Mouse (Mus musculus): ENCODE data around the gene Pde4c. TPM values are rescaled to one million over a fixed set of nuclear protein-coding genes. Genes with fewer than 3 reads are reported as not detected.

The Pde4c gene
- total and polyA plus RNA-seq, 2 experiments = 10.6 to 28.0 TPM

DNA sequence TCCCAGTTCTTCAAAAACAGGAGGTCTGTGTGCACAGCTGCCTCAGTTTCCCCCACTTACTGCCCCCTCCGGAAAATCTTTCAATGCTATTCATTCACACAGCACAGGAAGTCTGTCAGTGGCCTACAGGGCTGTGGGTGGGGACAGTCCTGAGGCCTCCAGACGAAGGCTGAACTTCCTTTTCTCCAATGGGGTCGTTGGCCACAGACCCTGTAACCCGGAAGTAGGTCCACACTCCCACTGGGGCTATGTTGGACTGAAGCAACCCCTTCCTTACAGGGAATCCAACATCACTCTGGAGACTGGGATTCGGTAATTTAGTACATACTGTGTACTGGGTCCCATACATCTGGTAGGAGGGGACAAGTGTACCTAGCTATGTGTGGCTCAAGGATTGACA is 29.9 kb upstream of the Pde4c start:
- 60% methylated on average over 5 of the region's 5 CpGs for WGBS
- Histone ChIP-seq H3K27me3 (ENCODE audit: control insufficient read depth, insufficient read depth, low read length) (no peaks in the 10 kb centered on the region), H3K4me3 (ENCODE audit: insufficient read depth, low read depth, low read length) (no peak overlapping the region), H3K79me2 (ENCODE audit: control insufficient read depth, insufficient read depth, low read length) (no peaks in the 10 kb centered on the region), H3K9ac (ENCODE audit: low read depth, low read length) (no peak overlapping the region), H3K27ac (replicated peaks; ENCODE audit: insufficient read depth, low read depth, low read length) (no peak overlapping the region), H3K36me3 (ENCODE audit: control insufficient read depth, insufficient read depth, low read length) (no peaks in the 10 kb centered on the region), H3K4me1 (ENCODE audit: control insufficient read depth, insufficient read depth, low read length) (peaks cover 16% of the 10 kb centered on the region)
- DNase-seq (ENCODE audit: extremely low read depth, low read depth, low spot score) = no peak
- no peak for TF ChIP-seq POLR2A (IDR thresholded peaks at IDR 0.05; ENCODE audit: extremely low read depth, insufficient read depth, low read length)
- TF ChIP-seq CTCF (IDR thresholded peaks at IDR 0.05; ENCODE audit: low read depth, low read length) = no peak

DNA sequence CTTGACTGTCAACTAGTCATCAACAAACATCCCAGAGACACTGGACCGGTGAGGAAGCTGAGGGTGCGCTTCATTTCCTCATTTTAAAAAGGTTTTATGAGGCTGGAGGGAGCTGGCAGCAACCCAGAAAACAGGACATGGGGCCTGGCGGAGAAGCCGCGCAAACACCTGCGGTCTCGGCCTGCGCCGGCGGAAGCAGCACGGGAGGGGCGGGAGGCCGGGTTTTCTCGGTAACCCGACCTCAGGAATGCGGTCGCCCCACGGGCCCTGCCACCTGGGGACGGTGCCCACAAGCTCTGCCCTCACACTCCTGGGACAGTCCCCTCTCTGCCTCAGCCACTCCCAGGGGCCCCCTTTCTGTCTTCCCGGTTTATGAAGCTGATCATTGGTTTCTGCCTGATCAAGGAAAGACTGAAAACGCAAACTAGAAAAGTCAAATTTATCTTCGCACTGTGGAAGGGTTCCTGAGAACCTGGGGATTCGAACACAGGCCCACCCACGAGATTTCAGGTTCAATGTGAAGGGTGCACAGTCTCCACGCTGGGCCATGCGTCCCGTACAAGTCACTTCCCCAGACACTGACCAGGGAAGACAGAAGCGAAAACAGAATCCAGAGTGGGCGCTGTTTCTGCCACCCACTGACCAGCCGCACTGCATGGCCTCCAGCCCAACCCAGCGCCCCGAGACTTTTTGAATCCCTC is 28.1 kb upstream of the Pde4c start:
- Histone ChIP-seq H3K27ac (replicated peaks; ENCODE audit: insufficient read depth, low read depth, low read length) (peak overlapping the region; percentile 28; the same call in 1 of the 2 replicates), H3K36me3 (ENCODE audit: control insufficient read depth, insufficient read depth, low read length) (no peaks in the 10 kb centered on the region), H3K4me3 (ENCODE audit: insufficient read depth, low read depth, low read length) (no peak overlapping the region), H3K79me2 (ENCODE audit: control insufficient read depth, insufficient read depth, low read length) (peaks cover 9% of the 10 kb centered on the region; the same call in 1 of the 2 replicates), H3K9ac (ENCODE audit: low read depth, low read length) (no peak overlapping the region), H3K4me1 (ENCODE audit: control insufficient read depth, insufficient read depth, low read length) (peaks cover 16% of the 10 kb centered on the region), H3K27me3 (ENCODE audit: control insufficient read depth, insufficient read depth, low read length) (no peaks in the 10 kb centered on the region)
- DNase-seq (ENCODE audit: extremely low read depth, low read depth, low spot score) = no peak
- WGBS = 66% methylated on average over 32 of the region's 32 CpGs
- TF ChIP-seq CTCF (IDR thresholded peaks at IDR 0.05; ENCODE audit: low read depth, low read length) (no peak), POLR2A (IDR thresholded peaks at IDR 0.05; ENCODE audit: extremely low read depth, insufficient read depth, low read length) (no peak)

DNA sequence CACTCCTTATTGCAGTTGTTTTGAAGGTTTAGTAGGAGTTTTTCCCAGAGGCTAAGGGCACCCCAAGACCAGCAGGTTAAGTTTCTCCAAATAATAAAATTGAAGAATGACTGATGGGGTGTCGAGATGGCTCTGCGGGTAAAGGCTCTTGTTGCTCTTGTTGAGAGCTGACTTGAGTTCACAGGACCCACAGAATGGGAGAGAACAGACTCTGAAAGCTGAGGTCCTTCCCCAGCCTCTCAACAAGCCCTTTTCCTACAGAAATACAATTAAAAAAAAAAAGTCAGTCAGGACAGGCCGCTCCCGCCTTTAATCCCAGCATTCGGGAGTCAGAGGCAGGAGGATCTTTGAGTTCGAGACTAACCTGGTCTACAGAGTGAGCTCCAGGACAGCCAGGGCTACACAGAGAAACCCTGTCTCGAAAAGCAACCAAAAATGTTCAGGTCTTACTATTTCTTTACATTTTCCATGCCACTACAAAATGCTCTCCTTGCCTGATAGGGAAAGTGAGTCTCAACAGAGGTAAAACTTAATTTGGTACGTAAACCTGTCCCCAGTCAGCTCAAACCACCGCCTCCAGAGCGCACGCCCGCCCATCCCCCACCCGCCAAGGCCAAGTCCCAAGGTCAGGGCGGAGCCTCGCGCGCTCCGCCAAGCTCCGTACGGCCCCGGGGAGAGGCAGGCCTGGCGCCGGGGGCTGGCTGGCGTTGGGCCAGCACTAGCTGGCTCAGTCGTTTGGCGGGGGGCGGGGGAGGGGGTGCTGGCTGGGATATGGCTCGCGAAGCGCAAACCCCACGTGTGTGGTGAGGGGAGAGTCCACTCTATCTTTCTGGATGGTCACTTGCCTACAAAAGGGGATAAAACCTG is 27.3 kb upstream of the Pde4c start:
- H3K4me3 ChIP-seq (ENCODE audit: insufficient read depth, low read depth, low read length) = peak overlapping the region; percentile 48; the same call in 1 of the 2 replicates
- peak overlapping the region; percentile 66 for H3K27ac ChIP-seq (replicated peaks; ENCODE audit: insufficient read depth, low read depth, low read length)
- TF ChIP-seq CTCF (IDR thresholded peaks at IDR 0.05; ENCODE audit: low read depth, low read length) (no peak), POLR2A (IDR thresholded peaks at IDR 0.05; ENCODE audit: extremely low read depth, insufficient read depth, low read length) (no peak)
- peaks cover 9% of the 10 kb centered on the region; the same call in 1 of the 2 replicates for H3K79me2 ChIP-seq (ENCODE audit: control insufficient read depth, insufficient read depth, low read length)
- H3K36me3 ChIP-seq (ENCODE audit: control insufficient read depth, insufficient read depth, low read length) = no peaks in the 10 kb centered on the region
- H3K4me1 ChIP-seq (ENCODE audit: control insufficient read depth, insufficient read depth, low read length) = peaks cover 18% of the 10 kb centered on the region
- WGBS = 6% methylated on average over 31 of the region's 31 CpGs
- no peaks in the 10 kb centered on the region for H3K27me3 ChIP-seq (ENCODE audit: control insufficient read depth, insufficient read depth, low read length)
- DNase-seq (ENCODE audit: extremely low read depth, low read depth, low spot score) = peak; percentile 53
- H3K9ac ChIP-seq (ENCODE audit: low read depth, low read length) = peak overlapping the region; percentile 80

DNA sequence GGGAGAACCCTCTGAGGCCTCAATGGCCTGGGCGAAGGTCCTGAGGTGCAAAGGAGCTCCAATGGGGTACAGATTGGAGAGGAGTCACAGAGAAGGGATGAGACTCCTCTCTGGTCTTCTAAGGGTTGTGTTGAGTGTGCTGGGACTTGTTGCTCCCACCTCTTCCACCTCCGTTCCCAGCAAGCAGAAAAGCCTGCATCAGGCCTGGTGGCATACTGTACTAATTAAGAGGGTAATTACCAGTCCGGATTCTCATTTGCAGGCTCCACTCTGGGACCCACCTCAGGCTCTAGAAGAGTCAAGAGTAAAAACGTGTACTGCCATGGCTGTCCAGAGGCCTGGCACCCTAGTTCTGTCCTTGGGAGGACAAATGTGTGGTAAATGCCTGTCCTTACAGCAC is 26.6 kb upstream of the Pde4c start:
- 79% methylated on average over 4 of the region's 4 CpGs for WGBS
- Histone ChIP-seq H3K27me3 (ENCODE audit: control insufficient read depth, insufficient read depth, low read length) (no peaks in the 10 kb centered on the region), H3K27ac (replicated peaks; ENCODE audit: insufficient read depth, low read depth, low read length) (peak overlapping the region; percentile 66), H3K79me2 (ENCODE audit: control insufficient read depth, insufficient read depth, low read length) (peaks cover 9% of the 10 kb centered on the region; the same call in 1 of the 2 replicates), H3K36me3 (ENCODE audit: control insufficient read depth, insufficient read depth, low read length) (no peaks in the 10 kb centered on the region), H3K9ac (ENCODE audit: low read depth, low read length) (peak overlapping the region; percentile 80; the same call in 1 of the 2 replicates), H3K4me3 (ENCODE audit: insufficient read depth, low read depth, low read length) (no peak overlapping the region), H3K4me1 (ENCODE audit: control insufficient read depth, insufficient read depth, low read length) (peaks cover 16% of the 10 kb centered on the region)
- no peak for DNase-seq (ENCODE audit: extremely low read depth, low read depth, low spot score)
- TF ChIP-seq CTCF (IDR thresholded peaks at IDR 0.05; ENCODE audit: low read depth, low read length) (no peak), POLR2A (IDR thresholded peaks at IDR 0.05; ENCODE audit: extremely low read depth, insufficient read depth, low read length) (no peak)

DNA sequence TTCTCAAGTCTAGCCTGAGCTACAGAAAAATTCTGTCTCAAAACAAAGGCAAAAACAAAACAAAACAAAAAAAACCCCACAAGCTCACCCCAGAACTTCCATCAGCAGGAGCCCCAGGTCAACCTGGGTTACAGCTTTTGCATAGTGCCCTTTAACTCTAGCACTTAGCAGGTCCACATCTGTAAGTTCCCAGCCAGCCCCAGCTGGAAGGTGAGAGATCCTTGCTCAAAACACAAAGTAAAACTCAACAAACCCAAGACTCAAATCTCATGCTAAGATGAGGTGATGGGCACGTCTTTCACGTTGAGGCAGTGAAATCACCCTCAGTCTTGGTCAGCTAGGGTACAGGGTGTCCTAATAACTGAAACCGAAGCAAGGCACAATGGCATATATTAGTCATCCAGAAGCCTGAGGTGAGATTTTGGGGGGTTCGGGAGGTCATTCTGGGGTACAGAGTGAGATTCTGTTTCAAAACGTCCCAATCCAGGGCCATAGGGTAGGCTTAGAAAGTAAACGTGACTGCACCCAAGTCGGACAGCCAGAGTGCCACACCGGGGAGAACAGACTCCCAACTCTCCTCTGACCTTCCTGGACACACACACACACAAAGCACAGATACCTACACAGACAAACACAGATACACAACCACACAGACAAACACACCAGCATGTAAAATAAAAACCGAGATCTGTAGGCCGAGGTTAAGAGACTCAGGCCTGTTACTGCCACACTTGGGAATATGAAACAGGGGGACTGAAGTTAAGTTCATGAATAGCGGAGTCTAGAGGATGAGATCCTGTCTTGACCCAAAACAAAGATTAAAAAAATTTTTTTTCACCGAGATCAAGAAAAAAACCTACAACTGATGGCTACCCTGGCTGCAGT is 25.9 kb upstream of the Pde4c start:
- no peak for DNase-seq (ENCODE audit: extremely low read depth, low read depth, low spot score)
- WGBS = 65% methylated on average over 12 of the region's 12 CpGs
- peaks cover 9% of the 10 kb centered on the region; the same call in 1 of the 2 replicates for H3K79me2 ChIP-seq (ENCODE audit: control insufficient read depth, insufficient read depth, low read length)
- no peaks in the 10 kb centered on the region for H3K36me3 ChIP-seq (ENCODE audit: control insufficient read depth, insufficient read depth, low read length)
- H3K4me1 ChIP-seq (ENCODE audit: control insufficient read depth, insufficient read depth, low read length) = peaks cover 14% of the 10 kb centered on the region
- peak overlapping the region; percentile 75 for H3K9ac ChIP-seq (ENCODE audit: low read depth, low read length)
- H3K27me3 ChIP-seq (ENCODE audit: control insufficient read depth, insufficient read depth, low read length) = no peaks in the 10 kb centered on the region
- H3K27ac ChIP-seq (replicated peaks; ENCODE audit: insufficient read depth, low read depth, low read length) = peak overlapping the region; percentile 96
- H3K4me3 ChIP-seq (ENCODE audit: insufficient read depth, low read depth, low read length) = peak overlapping the region; percentile 55
- no peak for TF ChIP-seq CTCF (IDR thresholded peaks at IDR 0.05; ENCODE audit: low read depth, low read length)
- no peak for TF ChIP-seq POLR2A (IDR thresholded peaks at IDR 0.05; ENCODE audit: extremely low read depth, insufficient read depth, low read length)
